ENCODE assay signal across 8 mouse cellular contexts in genomic region chr3:18625395-18626328, GRCm38 (mm10).
A peak's percentile ranks its signal among the peaks of the same experiment; 100 is the strongest.
DNase-seq lines count a peak whose midpoint lies in the region; ATAC-seq and TF ChIP-seq lines count a peak whose summit lies in the region.

No protein-coding gene starts in this region.

- peaks cover 12% of the 10 kb centered on the region for H3K4me1 ChIP-seq in heart, embryonic 12.5 days (replicated peaks)
- peaks cover 28% of the 10 kb centered on the region for H3K4me1 ChIP-seq in kidney, embryonic 16.5 days (ENCODE audit: insufficient read depth, low read length)
- no peaks in the 10 kb centered on the region for H3K4me1 ChIP-seq in liver, embryonic 14.5 days (replicated peaks; ENCODE audit: control insufficient read depth in 2 of 2, insufficient read depth in 2 of 2, low read length in 1 of 2)
- H3K4me1 ChIP-seq in neural tube, embryonic 14.5 days (ENCODE audit: control insufficient read depth, insufficient read depth, low read length), result peaks cover 4% of the 10 kb centered on the region

- 3% methylated on average over 32 of the region's 32 CpGs for WGBS in heart, embryonic 12.5 days
- WGBS in kidney, embryonic 16.5 days, result 5% methylated on average over 32 of the region's 32 CpGs
- 7% methylated on average over 32 of the region's 32 CpGs for whole genome bisulfite sequencing in liver, embryonic 14.5 days (ENCODE audit: insufficient replicate concordance)
- WGBS in neural tube, embryonic 14.5 days, result 2% methylated on average over 32 of the region's 32 CpGs

- ATAC-seq in heart, embryonic 12.5 days (ENCODE audit: insufficient number of reproducible peaks, low FRiP score), result 0 out of 2 replicates have a peak, but pooled peaks have one; percentile 19
- ATAC-seq in kidney, embryonic 16.5 days (ENCODE audit: low FRiP score, low TSS enrichment), result peak; percentile 43; the same call in 1 of the 2 replicates
- ATAC-seq in liver, embryonic 14.5 days (ENCODE audit: insufficient read depth), result no peak
- peak; percentile 90 for ATAC-seq in neural tube, embryonic 14.5 days (ENCODE audit: low read depth)
- no peak for ATAC-seq in megakaryocyte-erythroid progenitor cell, adult 5-6 weeks (replicated peaks; ENCODE audit: low FRiP score, low TSS enrichment, poor library complexity, severe bottlenecking)

- H3K9me3 ChIP-seq in heart, embryonic 12.5 days (replicated peaks), result no peaks in the 10 kb centered on the region
- no peaks in the 10 kb centered on the region for H3K9me3 ChIP-seq in kidney, embryonic 16.5 days (ENCODE audit: low read length)
- no peaks in the 10 kb centered on the region for H3K9me3 ChIP-seq in liver, embryonic 14.5 days (ENCODE audit: control insufficient read depth, low read length)
- H3K9me3 ChIP-seq in neural tube, embryonic 14.5 days (ENCODE audit: control insufficient read depth, low read length), result no peaks in the 10 kb centered on the region

- TF ChIP-seq CTCF in liver, embryonic 14.5 days (IDR thresholded peaks at IDR 0.05; ENCODE audit: low read depth), result no peak

- peak overlapping the region; percentile 71 for H3K9ac ChIP-seq in heart, embryonic 12.5 days
- H3K9ac ChIP-seq in kidney, embryonic 16.5 days (replicated peaks; ENCODE audit: low read length), result peak overlapping the region; percentile 54
- no peak overlapping the region for H3K9ac ChIP-seq in liver, embryonic 14.5 days (replicated peaks)
- H3K9ac ChIP-seq in neural tube, embryonic 14.5 days (replicated peaks; ENCODE audit: low read depth, low read length), result peak overlapping the region; percentile 39

- TF ChIP-seq EP300 in liver, embryonic 14.5 days (IDR thresholded peaks at IDR 0.05; ENCODE audit: low read depth), result no peak

- DNase-seq in gastrocnemius, postnatal 10 days, result peak; percentile 22
- no peak for DNase-seq in gastrocnemius, adult 8-10 months (ENCODE audit: low spot score in 2 of 2)
- DNase-seq in cerebellum, adult 9-11 months, result peak; percentile 84
- no peak for DNase-seq in liver, embryonic 14.5 days (ENCODE audit: low read depth in 3 of 3, low spot score in 3 of 3)

- peak overlapping the region; percentile 50 for H3K4me3 ChIP-seq in heart, embryonic 12.5 days
- peak overlapping the region; percentile 44 for H3K4me3 ChIP-seq in kidney, embryonic 16.5 days (ENCODE audit: low read length)
- peak overlapping the region; percentile 23 to 32; a peak in 3 of 4 replicates for H3K4me3 ChIP-seq in liver, embryonic 14.5 days (ENCODE audit: insufficient read depth in 1 of 2, low read depth in 2 of 2, low read length in 2 of 2)
- peak overlapping the region; percentile 31 for H3K4me3 ChIP-seq in neural tube, embryonic 14.5 days (ENCODE audit: low read depth, low read length)

- H3K36me3 ChIP-seq in heart, embryonic 12.5 days, result no peaks in the 10 kb centered on the region
- H3K36me3 ChIP-seq in kidney, embryonic 16.5 days (ENCODE audit: insufficient read depth, low read length), result no peaks in the 10 kb centered on the region
- no peaks in the 10 kb centered on the region for H3K36me3 ChIP-seq in liver, embryonic 14.5 days (replicated peaks; ENCODE audit: control insufficient read depth, insufficient read depth, low read depth)
- H3K36me3 ChIP-seq in neural tube, embryonic 14.5 days (ENCODE audit: control insufficient read depth, insufficient read depth, low read length), result no peaks in the 10 kb centered on the region

- peak overlapping the region; percentile 73 for H3K4me2 ChIP-seq in heart, embryonic 12.5 days
- H3K4me2 ChIP-seq in kidney, embryonic 16.5 days (replicated peaks; ENCODE audit: low read depth, low read length), result peak overlapping the region; percentile 65
- H3K4me2 ChIP-seq in liver, embryonic 14.5 days (ENCODE audit: low read depth), result peak overlapping the region; percentile 42
- peak overlapping the region; percentile 56 for H3K4me2 ChIP-seq in neural tube, embryonic 14.5 days (ENCODE audit: low read depth, low read length)

- H3K27ac ChIP-seq in heart, embryonic 12.5 days (ENCODE audit: poor library complexity, severe bottlenecking), result peak overlapping the region; percentile 87
- peak overlapping the region; percentile 89 for H3K27ac ChIP-seq in kidney, embryonic 16.5 days (ENCODE audit: low read length)
- no peak overlapping the region for H3K27ac ChIP-seq in liver, embryonic 14.5 days
- peak overlapping the region; percentile 62 for H3K27ac ChIP-seq in neural tube, embryonic 14.5 days (ENCODE audit: low read depth, low read length)

- no peaks in the 10 kb centered on the region for H3K27me3 ChIP-seq in heart, embryonic 12.5 days (replicated peaks)
- H3K27me3 ChIP-seq in kidney, embryonic 16.5 days (ENCODE audit: insufficient read depth, low read length), result no peaks in the 10 kb centered on the region
- no peaks in the 10 kb centered on the region for H3K27me3 ChIP-seq in liver, embryonic 14.5 days (ENCODE audit: control insufficient read depth, insufficient read depth, low read length)
- H3K27me3 ChIP-seq in neural tube, embryonic 14.5 days (ENCODE audit: control insufficient read depth, insufficient read depth, low read length), result no peaks in the 10 kb centered on the region

Comparison
In these comparisons a context has a peak if more than half of its experiments do, and no peak if none do; other contexts are left out.
1. DNase-seq: peak in gastrocnemius, postnatal 10 days (single experiment) and cerebellum, adult 9-11 months (single experiment); none in gastrocnemius, adult 8-10 months (0 of 2) and liver, embryonic 14.5 days (0 of 3).
2. ATAC-seq: peak in heart, embryonic 12.5 days (single experiment), kidney, embryonic 16.5 days (single experiment) and neural tube, embryonic 14.5 days (single experiment); none in liver, embryonic 14.5 days (single experiment) and megakaryocyte-erythroid progenitor cell, adult 5-6 weeks (single experiment).
3. Peak in every context shown above with its lines, with median percentiles within 50 percentile points of each other: H3K4me2 ChIP-seq and H3K4me3 ChIP-seq.